Mouse (Mus musculus) left cerebral cortex, postnatal 36 days (tissue): ENCODE data around the gene Zyg11a. TPM values are rescaled to one million over a fixed set of nuclear protein-coding genes. Genes with fewer than 3 reads are reported as not detected.
A peak's percentile ranks its signal among the peaks of the same experiment; 100 is the strongest.

ENCODE experiments used
- DNase-seq, 2 experiments: peaks; one replicate each; pipeline ENCODE4 v3.0.0; 2021 to 2022; ENCODE audit warnings: low spot score in 2 of 2, mixed read lengths in 1 of 2
- intact Hi-C: fragments of 180-260 bp; cut with DNase I; formaldehyde crosslinking; loops from one replicate; pipeline ENCODE4 v1.15.1; 2025
- total RNA-seq, 2 experiments: library from RNA; stranded (reverse); gene quantifications; 2 replicates each; pipeline ENCODE4 v1.2.3; 2021

Gene Zyg11a
- not detected for total RNA-seq

GRCm38 (mm10) chr4:108217332-108218179 is at the start of gene Zyg11a:
Gene Zyg11a, minus strand, starts transcription at chr4:108218048.
- intact Hi-C loops = no loop called here
- no peak for DNase-seq

- intact Hi-C loops = no loop called here
- no peak for DNase-seq
Observed at GRCm38 (mm10) chr4:108265774-108266173, 47.9 kb upstream of the Zyg11a start.

DNA sequence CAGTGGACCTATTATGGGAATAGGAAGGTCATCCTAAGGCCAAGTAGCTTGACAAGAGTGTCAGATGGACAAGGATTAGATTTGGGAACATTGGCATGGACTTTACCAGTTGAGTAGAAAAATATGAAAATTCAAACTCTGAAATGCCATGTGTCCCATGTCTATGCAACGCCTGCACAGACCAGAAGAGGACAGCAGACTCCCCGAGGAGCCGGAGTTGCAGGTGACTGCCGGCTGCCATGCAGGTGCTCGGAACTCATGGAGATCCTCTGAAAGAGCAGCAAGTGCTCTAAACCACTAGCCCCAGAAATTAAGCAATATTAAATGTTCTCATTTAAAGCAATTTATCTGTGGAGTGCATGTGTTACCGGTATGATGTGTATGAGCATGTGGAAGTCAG is 35.5 kb upstream of the Zyg11a start:
- intact Hi-C loops = no loop called here
- DNase-seq = no peak

- DNase-seq = no peak
- intact Hi-C loops = no loop called here
Observed at GRCm38 (mm10) chr4:108250501-108250900, 32.7 kb upstream of the Zyg11a start.

GRCm38 (mm10) chr4:108249314-108249713 is 31.5 kb upstream of the Zyg11a start:
- intact Hi-C loops = no loop called here
- no peak for DNase-seq

GRCm38 (mm10) chr4:108233654-108234053 is 15.8 kb upstream of the Zyg11a start:
- intact Hi-C loops = no loop called here
- DNase-seq = no peak

DNA sequence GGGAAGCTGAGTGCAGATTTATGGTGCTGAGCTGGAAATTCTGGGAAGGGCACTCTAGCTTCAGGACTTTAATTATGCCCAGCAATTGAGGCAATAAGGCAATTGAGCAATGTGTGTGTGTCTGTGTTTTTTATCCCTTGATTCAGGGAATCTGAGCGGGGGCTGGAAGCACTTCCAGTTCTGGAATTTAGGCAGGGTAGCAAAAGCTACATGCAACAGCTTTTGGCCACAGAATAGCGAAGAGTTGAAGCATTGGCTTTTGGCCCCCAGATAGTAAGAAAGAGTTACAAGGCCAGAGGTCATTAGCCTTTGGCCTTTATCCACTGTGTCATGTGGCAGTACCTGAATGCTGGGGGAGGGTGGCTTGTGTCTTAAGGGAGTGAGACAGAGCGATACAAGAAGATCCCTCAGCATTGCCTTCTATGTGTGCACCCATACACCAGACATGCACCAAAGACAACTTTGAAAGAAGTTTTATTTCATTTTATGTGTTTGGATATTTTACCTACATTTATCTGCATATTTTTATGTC is 7.6 kb upstream of the Zyg11a start:
- intact Hi-C loops = no loop called here
- DNase-seq = no peak

GRCm38 (mm10) chr4:108222507-108222906 is 4.7 kb upstream of the Zyg11a start:
- intact Hi-C loops = no loop called here

GRCm38 (mm10) chr4:108219019-108219418 is 1.2 kb upstream of the Zyg11a start:
- DNase-seq = no peak
- intact Hi-C loops = no loop called here

More at GRCm38 (mm10) chr4:108222507-108222906, 4.7 kb upstream of the Zyg11a start:
- no peak for DNase-seq

DNA sequence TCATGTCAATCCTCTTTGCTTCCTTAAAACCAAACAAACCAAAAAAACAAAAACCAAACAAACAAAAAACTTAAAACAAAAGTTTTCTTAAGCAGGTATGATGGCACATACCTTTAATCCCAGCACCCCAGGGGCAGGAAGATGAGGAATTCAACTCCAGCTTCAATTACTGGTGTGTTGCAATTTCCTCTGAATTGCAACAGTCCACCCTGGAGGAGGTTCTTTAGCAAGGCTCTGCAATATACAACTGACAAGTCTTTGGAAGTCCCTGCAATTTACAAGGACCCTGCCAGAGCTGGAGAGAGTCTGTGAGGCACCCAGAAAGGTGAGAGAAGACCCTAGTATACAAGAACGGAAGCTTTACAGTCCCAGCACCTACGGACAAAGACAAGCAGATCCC is 4.8 kb downstream of the Zyg11a start:
- intact Hi-C loops = no loop called here
- no peak for DNase-seq

DNA sequence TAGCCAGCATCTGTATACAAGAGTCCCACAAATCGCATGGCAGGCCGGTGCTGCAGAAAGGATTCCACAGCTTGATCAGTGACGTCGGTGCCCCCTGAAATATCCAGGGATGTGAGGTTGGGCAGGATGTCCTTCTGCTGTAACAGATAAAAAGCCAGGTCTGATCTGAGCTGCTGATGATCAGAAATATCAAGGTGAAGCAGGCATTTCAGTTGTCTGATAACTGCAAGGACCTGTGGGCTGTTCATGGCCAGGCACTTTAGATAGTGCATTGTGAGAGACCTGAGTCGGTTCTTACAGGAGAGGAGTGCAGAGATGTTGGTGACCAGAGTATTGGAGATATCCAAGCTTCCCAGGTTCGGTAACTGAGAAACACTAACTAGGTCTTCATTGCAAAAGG is 13.2 kb downstream of the Zyg11a start:
- intact Hi-C loops = no loop called here
- DNase-seq = no peak

GRCm38 (mm10) chr4:108199236-108199635 is 18.6 kb downstream of the Zyg11a start:
- DNase-seq = no peak
- intact Hi-C loops = no loop called here

GRCm38 (mm10) chr4:108196277-108196855 is 21.5 kb downstream of the Zyg11a start:
- no peak for DNase-seq
- intact Hi-C loops = no loop called here

- intact Hi-C loops = no loop called here
- DNase-seq = no peak
Observed at GRCm38 (mm10) chr4:108192821-108193323, 25.0 kb downstream of the Zyg11a start.

DNA sequence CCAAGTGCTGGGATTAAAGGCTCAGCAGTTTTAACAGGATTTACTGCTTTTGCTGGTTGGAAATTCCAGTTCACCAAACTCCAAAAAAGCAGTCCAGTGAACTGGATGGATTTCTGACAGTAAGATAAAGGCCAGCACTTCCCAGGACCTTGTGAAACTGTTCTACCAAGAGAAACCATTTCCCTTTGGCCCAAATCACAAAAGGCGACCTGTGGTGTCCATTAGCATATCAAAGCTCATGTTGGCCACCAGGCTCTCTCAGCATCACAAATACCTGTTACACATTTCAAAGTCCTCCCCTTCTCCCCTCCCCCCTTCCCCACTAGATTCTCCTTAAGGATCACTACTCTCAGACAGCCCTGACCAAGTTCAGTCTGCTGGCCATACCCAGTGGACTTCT is 35.6 kb downstream of the Zyg11a start:
- DNase-seq = no peak
- intact Hi-C loops = no loop called here

GRCm38 (mm10) chr4:108168056-108168455 is 49.8 kb downstream of the Zyg11a start:
- intact Hi-C loops = no loop called here

GRCm38 (mm10) chr4:108166874-108167273 is 51.0 kb downstream of the Zyg11a start:
- DNase-seq = peak in 1 of 2 experiments; percentile 3
- intact Hi-C loops = no loop called here

More at GRCm38 (mm10) chr4:108168056-108168455, 49.8 kb downstream of the Zyg11a start:
- no peak for DNase-seq

- intact Hi-C loops = no loop called here
- DNase-seq = peak; percentile 7 to 11
Observed at GRCm38 (mm10) chr4:108165152-108165895, 52.5 kb downstream of the Zyg11a start, which contains the start of gene Echdc2. Gene Echdc2, plus strand, starts transcription at chr4:108165437.

GRCm38 (mm10) chr4:108163291-108163690 is 54.6 kb downstream of the Zyg11a start:
- no peak for DNase-seq
- intact Hi-C loops = no loop called here

GRCm38 (mm10) chr4:108161936-108162335 is 55.9 kb downstream of the Zyg11a start:
- DNase-seq = no peak
- intact Hi-C loops = no loop called here
